Mouse (Mus musculus) kidney, postnatal 14 days (tissue): ENCODE results near the gene Sox5.

Experiments used
- DNase-seq: peaks from one replicate; pipeline ENCODE4 v3.0.0; 2022; ENCODE audit warnings: mixed read lengths

The Sox5 gene

DNA sequence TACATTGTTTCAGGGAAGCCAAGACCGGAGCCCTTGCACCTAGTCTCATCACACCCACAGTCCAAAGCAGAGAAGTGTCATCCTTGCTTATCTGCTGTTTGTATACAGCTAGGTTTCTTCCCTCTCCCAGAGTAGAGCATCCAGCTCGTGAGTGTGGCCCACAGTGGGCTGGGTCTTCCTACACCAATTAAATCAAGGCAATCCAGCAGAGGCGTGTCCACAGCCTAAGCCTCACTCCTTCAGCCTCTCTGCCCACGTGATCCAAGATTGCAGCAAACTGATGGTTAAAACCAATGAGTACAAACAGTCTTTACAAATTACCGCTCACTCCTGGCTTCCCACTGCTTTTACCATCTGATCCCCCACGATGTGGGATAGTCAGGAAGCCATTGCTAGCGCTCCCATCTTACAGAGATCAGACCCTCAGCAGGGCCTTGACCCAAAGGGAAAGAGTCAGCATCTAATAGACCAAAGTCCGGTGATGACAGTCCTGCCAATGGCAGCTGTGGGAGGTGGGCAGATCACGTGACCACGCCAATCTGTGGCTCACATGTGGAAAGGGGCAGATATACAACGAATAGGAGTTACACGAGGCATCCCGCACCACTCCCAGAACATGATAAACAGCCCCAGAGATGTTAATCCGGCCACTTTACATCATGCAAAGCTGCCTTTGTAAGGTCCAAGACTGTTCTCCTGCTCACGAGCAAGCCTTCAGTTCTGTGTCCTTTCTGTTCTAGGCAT, 9.4 kb downstream of the Sox5 start:
- DNase-seq, result no peak

DNA sequence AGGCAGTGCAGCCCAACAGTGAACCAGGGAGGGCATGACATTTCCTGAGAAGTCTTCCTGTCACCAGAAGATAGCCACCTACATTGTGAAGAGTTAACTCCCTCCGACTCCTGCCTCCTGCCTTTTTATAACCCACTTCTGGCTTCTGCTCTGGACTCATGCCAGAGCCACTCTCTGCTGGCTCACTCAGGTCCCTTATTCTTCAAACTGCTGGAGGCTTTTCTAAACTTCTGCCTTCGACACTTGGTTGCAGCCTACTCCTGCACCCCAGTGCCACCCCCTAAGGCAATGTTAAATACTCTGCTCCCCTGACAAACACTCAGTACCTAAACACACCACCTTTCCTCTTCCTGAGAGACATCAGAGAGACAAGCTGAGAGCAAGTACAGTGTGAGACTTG, 12.7 kb downstream of the Sox5 start:
- DNase-seq, result peak; percentile 14

GRCm38 (mm10) chr6:144761902-144762301, 19.9 kb downstream of the Sox5 start:
- DNase-seq, result no peak

DNA sequence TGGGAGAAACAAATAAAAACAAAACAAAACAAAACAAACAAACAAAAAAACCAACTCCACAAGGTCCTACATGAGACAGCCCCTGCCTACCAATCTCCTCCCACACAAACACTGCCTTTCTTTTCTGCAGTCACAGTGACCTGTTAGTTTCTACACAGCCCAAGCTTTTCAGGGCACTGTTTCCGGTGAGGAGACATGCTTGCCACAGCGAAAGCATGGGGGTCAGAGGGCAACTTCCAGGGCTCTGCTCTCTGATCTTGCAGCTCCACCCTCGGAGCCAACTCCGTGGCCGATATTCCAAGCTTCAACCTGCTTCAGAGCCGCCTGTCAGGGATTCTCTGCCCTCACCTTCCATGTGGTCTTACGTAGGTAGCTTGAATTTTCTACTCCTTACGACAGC, 22.6 kb downstream of the Sox5 start:
- DNase-seq, result no peak

DNA sequence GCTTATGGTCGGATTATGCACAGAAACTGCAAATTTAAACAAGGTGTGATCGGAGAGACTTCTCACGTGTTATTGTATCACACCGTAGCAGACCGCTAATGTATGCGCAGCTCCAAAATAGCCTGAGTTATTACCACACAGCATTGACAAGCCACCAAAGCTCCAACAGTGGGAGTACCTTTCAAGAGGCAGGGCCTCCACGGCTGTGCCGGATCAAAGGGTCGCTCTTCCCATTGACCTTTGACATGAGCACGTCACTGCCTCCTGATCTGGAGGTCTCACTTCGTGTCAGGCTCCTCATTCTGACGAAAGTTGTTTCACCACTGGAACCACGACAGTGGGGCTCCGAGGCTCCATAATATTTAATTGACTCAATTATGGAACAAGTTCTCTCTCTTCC, 24.4 kb downstream of the Sox5 start:
- DNase-seq, result no peak

DNA sequence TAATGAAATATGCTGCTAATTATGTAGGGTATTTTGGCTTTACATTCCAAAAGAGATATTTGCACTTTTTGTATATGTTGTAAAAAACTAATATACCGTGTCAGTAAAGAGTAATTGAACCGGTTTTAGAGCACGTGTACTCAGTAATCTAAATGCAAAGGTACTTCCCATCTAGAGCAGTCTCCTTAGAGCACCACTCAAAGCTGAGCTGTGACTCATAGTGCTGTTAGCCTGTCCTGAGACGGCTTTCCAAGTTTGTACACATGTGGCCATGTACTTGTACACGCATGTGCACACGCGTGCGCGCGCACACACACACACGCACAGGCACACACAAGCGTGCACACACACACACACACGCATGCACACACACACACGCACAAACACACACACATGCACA, 25.3 kb downstream of the Sox5 start:
- DNase-seq, result no peak

- DNase-seq, result no peak
Observed at GRCm38 (mm10) chr6:144755304-144755703, 26.5 kb downstream of the Sox5 start.

GRCm38 (mm10) chr6:144754366-144754765, 27.4 kb downstream of the Sox5 start:
- DNase-seq, result peak; percentile 41

GRCm38 (mm10) chr6:144753963-144754296, 27.8 kb downstream of the Sox5 start:
- peak; percentile 69 for DNase-seq

DNA sequence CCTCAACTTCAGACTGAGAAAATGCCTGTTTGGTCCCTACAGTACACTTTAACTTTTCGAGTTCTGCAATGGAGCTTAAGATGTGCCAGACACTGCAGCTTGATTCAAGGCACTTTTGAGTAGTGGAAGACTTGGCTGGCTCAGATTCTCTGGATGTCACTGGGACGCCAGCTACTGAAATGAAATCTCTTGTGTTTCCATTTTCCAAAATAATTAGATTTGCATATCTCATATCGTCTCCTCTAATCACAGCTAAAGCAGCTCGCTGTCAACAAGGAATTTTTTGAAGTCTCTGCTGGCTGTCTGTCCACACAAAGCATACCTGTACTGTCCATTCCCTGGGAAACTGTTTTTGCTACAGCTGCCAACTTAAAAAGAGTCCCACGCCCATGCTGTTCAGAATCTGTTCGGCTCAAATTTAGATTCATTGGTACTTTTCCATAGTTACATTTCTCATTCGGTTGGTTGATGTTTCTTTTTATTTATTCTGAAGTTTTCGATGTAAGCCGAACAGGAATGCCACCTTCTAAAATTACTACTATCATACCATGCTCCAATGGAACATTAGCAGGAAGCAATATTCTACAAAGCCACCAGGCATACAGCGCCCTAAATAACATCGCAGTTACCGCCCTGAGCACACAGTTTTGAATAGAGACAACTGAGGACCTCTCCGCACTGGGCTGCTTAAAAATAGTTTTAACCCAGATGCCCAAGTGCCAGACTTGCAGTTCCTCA, 28.4 kb downstream of the Sox5 start:
- DNase-seq, result no peak

GRCm38 (mm10) chr6:144751581-144751980, 30.2 kb downstream of the Sox5 start:
- no peak for DNase-seq

DNA sequence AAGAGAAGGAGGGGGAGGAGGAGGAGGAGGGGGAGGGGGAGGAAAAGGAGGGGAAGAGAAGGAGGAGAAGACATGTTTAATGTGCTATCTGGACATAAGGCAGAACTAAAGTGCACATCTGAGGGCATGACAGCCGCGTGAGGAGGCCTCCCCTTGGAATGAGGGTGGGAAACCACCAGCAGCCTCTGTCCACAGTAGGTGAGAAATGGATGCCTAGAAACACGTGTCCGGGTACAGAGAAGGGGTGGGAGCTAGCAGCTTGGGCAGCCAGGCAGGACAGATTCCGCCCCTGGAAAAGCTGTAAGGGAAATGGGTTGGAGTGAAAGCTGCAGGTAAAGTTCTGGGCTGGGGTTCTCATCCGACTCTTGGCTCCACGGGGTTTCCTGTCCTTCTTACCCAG, 31.6 kb downstream of the Sox5 start:
- no peak for DNase-seq

- no peak for DNase-seq
Observed at GRCm38 (mm10) chr6:144746436-144746835, 35.3 kb downstream of the Sox5 start.

DNA sequence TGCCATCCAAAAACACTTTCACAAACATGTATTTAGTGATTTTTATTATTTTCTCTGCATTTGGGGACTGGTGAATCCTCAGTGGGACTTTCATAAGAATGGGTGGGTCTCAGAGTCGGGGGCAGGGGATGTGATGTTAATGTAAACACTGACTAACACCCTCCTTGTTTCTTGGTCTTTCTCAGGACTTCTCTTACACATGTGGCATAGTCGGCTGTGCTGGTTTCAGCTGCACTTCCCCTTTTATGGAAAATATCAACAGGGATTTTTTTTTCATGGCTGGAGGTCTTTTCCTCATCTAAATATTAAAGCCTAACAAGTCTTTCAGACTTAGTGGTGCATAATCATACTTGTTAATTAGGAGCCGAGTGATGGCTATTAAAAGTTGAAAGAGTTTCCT, 39.2 kb downstream of the Sox5 start:
- DNase-seq, result no peak

- no peak for DNase-seq
Observed at GRCm38 (mm10) chr6:144741080-144741655, 40.6 kb downstream of the Sox5 start.

GRCm38 (mm10) chr6:144740343-144740742, 41.4 kb downstream of the Sox5 start:
- no peak for DNase-seq

DNA sequence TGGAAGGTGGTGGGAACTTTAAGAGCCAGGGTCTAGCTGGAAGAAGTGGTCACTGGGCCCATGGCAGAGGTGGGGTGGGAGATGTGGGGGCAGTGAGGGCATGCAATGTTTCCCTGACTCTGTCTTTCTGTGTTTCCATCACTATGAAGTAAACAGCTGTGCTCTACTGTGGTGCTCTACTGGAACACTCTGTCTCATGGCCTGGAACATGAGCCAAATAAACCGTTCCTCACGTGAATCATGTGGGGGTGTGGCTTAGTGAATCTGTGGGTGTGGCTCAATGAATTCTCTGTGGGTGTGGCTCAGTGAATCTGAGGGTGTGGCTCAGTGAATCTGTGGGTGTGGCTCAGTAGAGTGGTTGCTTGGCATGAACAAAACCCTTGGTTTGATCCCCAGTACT, 42.0 kb downstream of the Sox5 start:
- no peak for DNase-seq

DNA sequence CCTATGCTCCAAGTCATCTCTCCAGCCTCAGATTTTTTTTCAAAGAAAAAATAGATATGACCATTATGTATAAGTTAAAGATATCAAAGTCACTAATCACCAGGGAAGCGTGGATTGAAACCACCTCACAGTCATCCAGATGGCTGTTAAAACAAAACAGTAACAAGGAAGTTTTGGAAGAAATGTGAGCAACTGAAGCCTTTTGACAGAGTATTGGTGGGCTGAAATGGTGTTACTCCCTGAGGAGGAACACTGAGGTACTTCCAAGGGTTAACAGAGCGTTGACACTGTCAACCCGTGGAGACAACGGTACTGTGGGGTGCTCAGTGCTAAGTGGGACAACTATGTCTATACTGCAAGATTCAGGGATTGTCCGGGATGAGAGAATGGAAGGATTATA, 44.0 kb downstream of the Sox5 start:
- no peak for DNase-seq

DNA sequence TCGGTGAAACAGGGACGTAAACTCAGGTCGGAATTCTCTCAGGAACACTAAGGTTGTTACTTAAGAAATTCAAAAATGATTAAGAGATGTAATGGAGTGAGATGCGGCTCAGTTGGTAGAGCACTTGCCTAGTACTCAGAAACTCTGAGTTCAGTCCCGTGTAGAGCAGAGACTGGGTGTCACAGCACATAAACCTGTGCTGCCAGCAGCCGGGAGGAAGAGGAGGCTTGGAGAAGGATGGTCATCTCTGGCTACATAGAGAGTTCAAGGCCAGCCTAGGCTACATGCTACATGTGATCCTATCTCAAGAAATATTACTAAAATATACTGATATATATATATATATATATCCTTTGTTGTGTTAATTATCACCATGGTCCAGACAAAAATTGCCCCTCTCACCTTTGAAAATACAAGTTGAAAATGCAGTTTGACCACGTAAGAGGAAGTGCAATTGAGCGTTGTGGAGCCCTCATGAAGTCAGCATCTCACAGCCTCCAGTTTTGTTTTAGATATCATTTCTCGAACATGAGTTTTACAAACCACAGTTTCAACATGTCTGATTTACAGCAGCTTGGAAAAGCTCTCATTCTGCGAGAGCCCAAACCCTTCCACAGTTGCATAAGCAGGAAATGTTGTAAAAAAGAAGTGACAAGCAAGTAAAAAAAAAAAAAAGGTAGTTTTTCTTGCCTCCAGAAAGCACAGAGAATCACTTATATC, 50.4 kb downstream of the Sox5 start:
- no peak for DNase-seq

- DNase-seq, result no peak
Observed at GRCm38 (mm10) chr6:144723530-144724144, 58.1 kb downstream of the Sox5 start.

DNA sequence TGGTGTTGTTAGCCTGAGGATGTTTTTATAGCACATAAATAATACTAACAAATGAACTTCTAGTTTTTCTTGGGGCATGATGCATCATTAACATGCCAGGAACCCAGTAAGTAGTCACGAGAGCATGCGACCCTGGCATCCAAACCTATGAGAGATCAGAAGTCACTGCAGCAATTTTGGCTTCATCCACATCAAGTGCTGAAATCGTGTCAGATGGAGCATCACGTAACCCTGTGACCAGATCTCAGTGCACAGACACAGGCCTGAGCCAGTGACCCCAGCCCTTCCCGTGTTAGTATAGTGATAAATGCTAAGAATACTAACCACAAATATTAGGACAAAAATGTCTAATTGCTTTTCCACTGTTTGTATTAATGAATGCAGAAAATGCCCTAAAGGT, 58.8 kb downstream of the Sox5 start:
- DNase-seq, result no peak

- no peak for DNase-seq
Observed at GRCm38 (mm10) chr6:144720846-144721245, 60.9 kb downstream of the Sox5 start.

DNA sequence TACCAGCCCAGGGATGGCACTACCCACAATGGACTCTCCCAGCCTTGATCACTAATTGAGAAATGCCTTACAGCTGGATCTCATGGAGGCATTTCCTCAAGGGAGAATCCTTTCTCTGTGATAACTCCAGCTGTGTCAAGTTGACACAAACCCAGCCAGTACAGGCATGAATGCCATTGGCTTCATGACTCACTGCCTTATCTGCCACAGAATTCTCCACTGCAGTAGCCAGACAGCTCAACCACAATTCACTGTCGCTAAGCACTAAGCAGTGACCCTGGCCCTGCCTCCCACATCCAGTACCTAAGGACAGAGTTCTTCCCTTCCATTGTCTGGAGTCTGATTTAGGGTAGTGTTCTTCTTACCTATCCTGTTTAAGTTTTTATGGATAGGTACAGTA, 65.4 kb downstream of the Sox5 start:
- DNase-seq, result no peak
